Mouse (Mus musculus) hindbrain, postnatal 0 days (tissue): ENCODE data around the gene Smarca2. TPM values are rescaled to one million over a fixed set of nuclear protein-coding genes. Genes with fewer than 3 reads are reported as not detected.

Experiments
- ATAC-seq: fragments of 200-750 bp; cut with Nextera tagmentation; 2 replicates; pipeline ENCODE4 v1.8.0; 2017; ENCODE audit warnings: mild to moderate bottlenecking, moderate TSS enrichment, moderate library complexity
- DNase-seq: peaks from one replicate; pipeline ENCODE4 v3.0.0-alpha.2; 2015; ENCODE audit warnings: low spot score
- H3K27ac ChIP-seq: fragments of 300-500 bp; sonication (generic); 2 replicates; pipeline ENCODE4 v1.5.1; 2014; ENCODE audit warnings: mild to moderate bottlenecking
- H3K27me3 ChIP-seq: fragments of 300-500 bp; sonication (generic); 2 replicates; pipeline ENCODE4 v1.6.1; 2014; ENCODE audit warnings: low read length, mixed read lengths; ENCODE audit not compliant: insufficient read depth
- H3K36me3 ChIP-seq: fragments of 300-500 bp; sonication (generic); 2 replicates; pipeline ENCODE4 v1.6.1; 2014; ENCODE audit warnings: low read length, mixed read lengths; ENCODE audit not compliant: insufficient read depth
- H3K4me1 ChIP-seq: fragments of 300-500 bp; sonication (generic); 2 replicates; pipeline ENCODE4 v1.6.1; 2014; ENCODE audit warnings: antibody characterized with exemption, low read length, mixed read lengths; ENCODE audit not compliant: insufficient read depth
- H3K4me2 ChIP-seq: fragments of 300-500 bp; sonication (generic); 2 replicates; pipeline ENCODE4 v1.6.1; 2014; ENCODE audit warnings: low read depth, mild to moderate bottlenecking, low read length, moderate library complexity, mixed read lengths
- H3K4me3 ChIP-seq: fragments of 300-500 bp; sonication (generic); 2 replicates; pipeline ENCODE4 v1.5.1; 2014; ENCODE audit warnings: low read length
- H3K9ac ChIP-seq: fragments of 300-500 bp; sonication (generic); replicated peaks from 2 replicates; pipeline ENCODE4 v1.6.1; 2014; ENCODE audit warnings: mild to moderate bottlenecking, low read length, moderate library complexity, mixed read lengths
- H3K9me3 ChIP-seq: fragments of 300-500 bp; sonication (generic); 2 replicates; pipeline ENCODE4 v1.6.1; 2016; ENCODE audit warnings: low read length, mixed read lengths
- CTCF ChIP-seq: IDR thresholded peaks from 2 replicates; pipeline ENCODE4 v1.5.1; 2016; ENCODE audit warnings: antibody characterized with exemption, control low read depth, low read depth
- WGBS: fragments of 180-500 bp; shearing (Covaris S2); extraction: QIAGEN DNeasy Blood & Tissue Kit; methylation state at CpG from one replicate; pipeline ENCODE4 v1.1.7; 2014; 5-methylcytosine and 5-hydroxymethylcytosine counted together
- polyA plus RNA-seq: library from polyadenylated mRNA; unstranded; fragments of >200 nt; fragmentation: Nextera tagmentation; extraction: Ambion mirVana; gene quantifications from 2 replicates; pipeline ENCODE4 v1.2.1, GENCODE M21; 2015
- total RNA-seq: library from RNA; depleted of rRNA; stranded (reverse); fragments of >200 nt; gene quantifications from 2 replicates; pipeline ENCODE4 v1.2.3, GENCODE M21; 2014

Smarca2 gene
- total and polyA plus RNA-seq, 2 experiments from 2014 or later: 82.0 to 87.7 TPM

- no peaks in the 10 kb centered on the region for H3K27me3 ChIP-seq
- no peaks in the 10 kb centered on the region for H3K36me3 ChIP-seq
- no peaks in the 10 kb centered on the region for H3K9me3 ChIP-seq
- H3K4me1 ChIP-seq: no peaks in the 10 kb centered on the region
- no peak overlapping the region for H3K4me2 ChIP-seq
- ATAC-seq (no peak), DNase-seq (no peak)
- WGBS: 92% methylated on average over 1 of the region's 1 CpGs
- no peak for TF ChIP-seq CTCF
- H3K27ac ChIP-seq: no peak overlapping the region
- H3K9ac ChIP-seq: no peak overlapping the region
- no peak overlapping the region for H3K4me3 ChIP-seq
Measured at GRCm38 (mm10) chr19:26580061-26580460, 24.8 kb upstream of the Smarca2 start.

DNA sequence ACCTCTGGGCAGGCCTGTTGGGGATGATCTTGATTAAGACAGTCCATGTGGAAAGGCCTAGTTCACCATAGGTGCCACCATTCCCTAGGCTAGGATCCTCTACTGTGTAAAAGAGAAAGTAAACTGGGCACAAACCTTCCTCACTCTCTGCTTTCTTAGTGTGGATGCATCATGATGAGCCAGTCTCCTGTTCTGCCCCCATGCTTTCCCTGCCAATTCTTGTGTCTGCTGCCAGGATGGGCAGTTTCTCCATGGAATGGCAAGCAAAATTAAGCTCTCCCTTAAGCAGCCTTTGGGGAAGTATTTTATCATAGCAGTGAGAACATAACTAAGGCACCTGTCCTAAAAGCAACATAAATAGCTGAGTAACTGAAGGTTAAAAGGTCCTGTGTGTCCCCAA, 10.2 kb upstream of the Smarca2 start:
- DNase-seq (no peak), ATAC-seq (no peak)
- Histone ChIP-seq H3K27ac (no peak overlapping the region), H3K9ac (no peak overlapping the region), H3K9me3 (no peaks in the 10 kb centered on the region), H3K36me3 (no peaks in the 10 kb centered on the region), H3K4me3 (no peak overlapping the region), H3K27me3 (no peaks in the 10 kb centered on the region), H3K4me1 (no peaks in the 10 kb centered on the region), H3K4me2 (no peak overlapping the region)
- TF ChIP-seq CTCF: no peak

- Histone ChIP-seq H3K27ac (no peak overlapping the region), H3K4me1 (no peaks in the 10 kb centered on the region), H3K4me3 (no peak overlapping the region), H3K36me3 (no peaks in the 10 kb centered on the region), H3K9me3 (no peaks in the 10 kb centered on the region), H3K4me2 (no peak overlapping the region), H3K9ac (no peak overlapping the region), H3K27me3 (no peaks in the 10 kb centered on the region)
- DNase-seq: no peak
- 61% methylated on average over 4 of the region's 4 CpGs for WGBS
- TF ChIP-seq CTCF: no peak
- ATAC-seq: no peak
Measured at GRCm38 (mm10) chr19:26601459-26601858, 3.4 kb upstream of the Smarca2 start.

GRCm38 (mm10) chr19:26603296-26603860, 1.5 kb upstream of the Smarca2 start:
- peak overlapping the region; percentile 91 for H3K4me2 ChIP-seq
- WGBS: 44% methylated on average over 2 of the region's 2 CpGs
- no peaks in the 10 kb centered on the region for H3K36me3 ChIP-seq
- no peaks in the 10 kb centered on the region for H3K9me3 ChIP-seq
- H3K9ac ChIP-seq: no peak overlapping the region
- no peaks in the 10 kb centered on the region for H3K27me3 ChIP-seq
- DNase-seq: no peak
- H3K4me1 ChIP-seq: no peaks in the 10 kb centered on the region; the same call in 1 of the 2 replicates
- ATAC-seq: no peak
- H3K27ac ChIP-seq: no peak overlapping the region
- H3K4me3 ChIP-seq: peak overlapping the region; percentile 72
- no peak for TF ChIP-seq CTCF

DNA sequence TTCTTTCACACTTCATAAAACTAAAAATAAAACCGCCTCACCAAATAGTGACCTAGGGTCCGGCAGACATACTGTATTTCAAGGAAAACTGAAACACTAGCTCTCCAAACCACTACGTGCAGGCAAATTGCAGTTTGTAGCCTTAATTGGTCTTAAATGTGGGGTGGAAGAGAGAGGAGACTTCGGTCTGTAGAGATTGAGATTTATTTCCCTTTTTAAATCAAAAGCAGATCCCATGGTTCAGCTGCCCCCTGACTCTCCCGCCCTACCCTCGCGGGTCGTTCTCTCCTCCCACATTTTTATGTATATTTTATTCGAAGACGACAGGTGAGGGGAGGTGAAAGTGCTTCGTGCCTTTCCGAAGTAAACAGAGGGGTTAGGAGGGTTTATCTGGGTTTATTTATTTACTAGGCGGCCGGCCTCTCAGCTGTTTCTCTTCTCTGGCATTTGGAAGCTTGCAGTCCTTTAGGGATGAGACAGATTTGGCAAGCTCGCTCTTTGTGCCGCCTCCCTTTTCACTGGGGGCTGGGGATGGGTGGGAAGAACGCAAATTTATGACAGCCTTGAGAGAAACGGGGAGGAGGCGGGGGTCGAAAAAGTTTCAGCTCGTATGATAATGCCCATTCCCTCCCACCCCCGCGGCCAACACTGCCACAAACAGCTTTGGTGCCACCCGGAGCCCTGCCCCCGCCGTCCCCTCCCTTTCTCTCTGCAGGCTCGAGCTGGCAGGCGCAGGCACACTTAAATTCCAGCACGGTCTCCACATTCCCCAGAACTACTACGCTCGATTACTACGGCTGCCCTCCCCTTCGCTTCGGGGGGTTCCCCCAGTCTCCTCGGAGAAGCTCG, 720 bp upstream of the Smarca2 start:
- Histone ChIP-seq H3K27me3 (no peaks in the 10 kb centered on the region), H3K9me3 (no peaks in the 10 kb centered on the region), H3K4me2 (peak overlapping the region; percentile 91), H3K36me3 (no peaks in the 10 kb centered on the region), H3K9ac (peak overlapping the region; percentile 60), H3K4me1 (no peaks in the 10 kb centered on the region; the same call in 1 of the 2 replicates), H3K27ac (peak overlapping the region; percentile 79), H3K4me3 (peak overlapping the region; percentile 72)
- no peak for TF ChIP-seq CTCF
- peak; percentile 74 for ATAC-seq
- DNase-seq: no peak
- WGBS: 3% methylated on average over 36 of the region's 36 CpGs

GRCm38 (mm10) chr19:26605438-26606320, 829 bp downstream of the Smarca2 start:
- Histone ChIP-seq H3K9ac (peak overlapping the region; percentile 60), H3K36me3 (no peaks in the 10 kb centered on the region), H3K27me3 (no peaks in the 10 kb centered on the region), H3K4me1 (no peaks in the 10 kb centered on the region; the same call in 1 of the 2 replicates), H3K4me3 (peak overlapping the region; percentile 72), H3K9me3 (no peaks in the 10 kb centered on the region), H3K4me2 (peak overlapping the region; percentile 91), H3K27ac (peak overlapping the region; percentile 79)
- TF ChIP-seq CTCF: no peak
- ATAC-seq (no peak), DNase-seq (peak; percentile 59)
- whole genome bisulfite sequencing: under 1% methylated on average over 44 of the region's 44 CpGs
